Mouse (Mus musculus): ENCODE measurements around the gene Dhx9.

DNA sequence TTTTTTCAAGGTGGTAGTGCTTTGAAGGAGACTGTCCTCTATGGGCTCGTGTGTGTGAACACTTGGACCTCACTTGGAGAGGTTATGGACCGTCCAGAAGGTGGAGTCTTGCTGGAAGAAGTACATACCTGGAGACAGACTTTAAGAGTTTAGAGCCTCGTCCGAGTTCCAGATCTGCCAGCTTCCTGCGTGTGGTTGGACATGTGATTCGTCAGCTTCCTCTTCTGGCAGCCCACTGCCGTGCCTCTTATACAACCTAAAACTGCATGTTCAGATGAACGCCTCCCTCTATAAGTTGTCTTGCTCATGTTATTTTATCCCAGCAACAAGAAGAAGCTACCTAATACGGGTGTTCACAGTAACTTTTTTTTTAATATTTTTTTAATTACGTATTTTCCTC is 55.8 kb downstream of the Dhx9 start:
- no peak for TF ChIP-seq MAX (IDR thresholded peaks at IDR 0.05; ENCODE audit: low read depth)
- no peak for TF ChIP-seq MYOD1 (IDR thresholded peaks at IDR 0.05; ENCODE audit: control insufficient read depth in 1 of 3, insufficient read length in 2 of 3, low read depth in 2 of 3)
- no peak for TF ChIP-seq CEBPB (IDR thresholded peaks at IDR 0.05; ENCODE audit: insufficient read depth, poor library complexity, severe bottlenecking)
